Mouse (Mus musculus): ENCODE data around the gene Itgb4.

DNA sequence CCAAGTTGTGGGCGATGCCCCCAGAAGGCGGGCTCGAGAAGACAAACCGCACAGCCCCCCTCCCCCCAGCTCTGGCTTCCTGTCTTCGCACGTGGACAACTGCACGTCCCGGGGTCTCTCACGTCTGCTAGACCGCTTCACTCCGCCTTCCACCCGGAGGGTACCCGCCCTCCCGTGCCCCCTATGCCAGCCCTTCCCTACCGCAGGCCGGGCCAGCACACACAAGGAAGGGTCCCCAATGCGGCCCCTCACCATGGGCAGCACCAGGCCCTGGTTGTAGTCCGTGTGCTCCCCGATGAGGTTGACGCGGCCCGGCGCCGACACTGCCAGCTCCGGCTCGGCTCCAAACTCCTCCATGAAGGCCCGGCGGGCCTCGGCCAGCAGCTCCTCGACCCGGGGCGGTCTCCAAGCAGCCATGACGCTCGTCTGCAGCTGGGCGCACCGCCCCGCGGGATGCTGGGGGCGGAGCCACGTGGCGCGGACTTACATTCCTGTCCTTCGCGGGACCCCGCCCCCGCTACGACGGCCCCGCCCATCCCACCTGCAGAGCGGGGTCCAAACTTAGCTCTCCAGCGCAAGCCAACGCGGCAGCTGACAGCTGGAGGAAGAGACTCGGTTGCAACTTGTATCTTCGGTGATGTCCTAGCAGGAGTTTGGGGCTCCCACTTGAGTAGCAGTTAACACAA, 37.9 kb downstream of the Itgb4 start, which contains the start of gene Galk1:
- no peak for TF ChIP-seq CTCF (IDR thresholded peaks at IDR 0.05; ENCODE audit: low read depth)
- TF ChIP-seq EP300 (IDR thresholded peaks at IDR 0.05; ENCODE audit: low read depth): no peak
